Mouse (Mus musculus): ENCODE results near the gene Akap8l.
A peak's percentile ranks its signal among the peaks of the same experiment; 100 is the strongest.

The Akap8l gene

DNA sequence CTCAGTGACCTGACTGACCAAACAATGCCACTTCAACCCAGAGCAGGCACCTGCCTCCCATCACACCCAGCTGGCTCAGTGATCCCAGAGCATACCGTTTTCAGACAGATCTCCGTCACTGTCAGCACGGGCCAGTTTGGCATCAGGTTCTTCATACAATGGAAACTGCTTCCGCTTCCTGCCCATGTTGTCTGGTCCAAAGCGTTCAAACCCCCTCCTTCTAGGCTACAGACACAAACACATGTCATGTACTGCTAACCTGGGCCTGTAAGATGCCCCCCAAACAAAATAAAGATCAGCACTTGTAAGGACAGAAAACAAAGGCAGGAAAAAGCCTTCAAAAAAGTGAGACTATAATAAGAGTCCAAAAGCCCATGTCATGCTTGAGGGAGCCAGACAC lies 34.8 kb downstream of the Akap8l start:
- no peak for DNase-seq

DNA sequence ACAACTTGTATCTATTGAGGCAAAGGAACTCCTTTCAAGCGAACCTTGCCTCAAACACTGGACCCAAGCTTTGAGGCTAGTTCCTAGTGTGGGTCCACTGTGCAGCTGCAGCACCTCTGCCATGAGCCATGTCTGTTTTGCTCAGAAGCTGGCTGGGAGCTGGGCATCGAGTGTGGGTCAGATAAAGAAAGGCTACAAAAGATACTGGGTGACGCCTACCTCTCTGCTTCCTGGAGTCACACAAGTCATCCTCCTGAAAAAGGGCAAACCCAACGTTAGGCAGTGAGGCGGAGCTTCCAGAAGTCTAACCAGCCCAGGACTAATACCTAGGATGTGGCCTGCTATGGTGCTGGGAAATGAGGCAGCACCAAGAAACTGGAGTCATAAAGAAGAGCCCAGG lies 36.5 kb downstream of the Akap8l start:
- no peak for DNase-seq

DNA sequence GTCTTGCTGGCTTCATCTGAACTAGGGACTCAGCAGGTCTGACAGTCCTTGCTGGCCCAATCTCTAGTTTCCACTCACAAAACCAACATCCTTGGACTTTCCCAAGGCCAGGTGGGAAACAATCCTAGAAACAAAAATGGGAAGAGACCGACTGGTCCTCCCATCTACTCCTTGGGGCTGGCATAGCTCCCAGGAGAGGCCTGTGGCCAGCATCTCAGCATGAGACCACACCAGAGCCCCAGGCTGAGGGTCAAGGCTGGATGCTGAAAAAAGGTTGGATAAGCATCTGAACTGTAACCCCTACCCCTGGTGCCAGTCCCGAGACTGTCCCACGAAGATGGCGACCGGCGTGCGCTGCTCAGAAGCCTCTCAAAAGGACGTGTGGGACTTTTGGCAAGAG lies 37.6 kb downstream of the Akap8l start:
- peak; percentile 59 to 60 for DNase-seq

DNA sequence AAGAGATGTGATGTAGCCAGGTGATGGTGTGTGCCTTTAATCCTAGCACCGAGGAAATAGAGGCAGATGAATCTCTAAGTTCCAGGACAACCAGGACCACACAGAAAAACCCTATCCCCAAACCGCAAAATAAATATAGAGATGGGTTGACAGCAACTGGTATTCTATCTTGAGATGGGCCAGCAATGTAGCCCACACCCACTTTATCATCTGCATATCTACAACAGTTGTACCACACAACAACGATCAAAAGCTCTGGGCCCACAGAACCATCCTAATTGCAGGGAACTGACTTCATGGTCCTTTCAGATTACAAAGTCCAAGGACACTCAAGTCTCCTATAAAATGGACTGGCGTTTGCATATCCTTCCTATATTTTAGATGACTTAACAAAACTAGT lies 42.4 kb downstream of the Akap8l start:
- DNase-seq: no peak

DNA sequence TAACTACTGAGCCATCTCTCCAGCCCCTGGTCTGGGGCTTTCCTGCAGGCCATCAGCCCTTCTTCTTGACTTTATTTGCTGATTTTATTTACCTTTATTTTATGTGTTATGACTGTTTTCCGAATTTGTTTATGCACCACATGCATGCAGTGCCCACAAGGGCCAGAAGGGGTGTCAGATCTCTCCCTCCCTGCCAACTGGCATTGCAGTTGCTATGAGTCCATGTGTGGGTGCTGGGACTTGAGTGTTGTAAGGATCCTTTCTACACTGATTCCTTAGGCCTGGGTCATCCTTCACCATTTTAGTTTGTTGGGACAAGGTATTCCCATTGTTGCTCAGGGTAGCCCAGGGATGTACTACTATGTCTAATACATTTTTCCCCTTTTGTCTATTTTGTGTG lies 52.3 kb downstream of the Akap8l start:
- no peak for DNase-seq

DNA sequence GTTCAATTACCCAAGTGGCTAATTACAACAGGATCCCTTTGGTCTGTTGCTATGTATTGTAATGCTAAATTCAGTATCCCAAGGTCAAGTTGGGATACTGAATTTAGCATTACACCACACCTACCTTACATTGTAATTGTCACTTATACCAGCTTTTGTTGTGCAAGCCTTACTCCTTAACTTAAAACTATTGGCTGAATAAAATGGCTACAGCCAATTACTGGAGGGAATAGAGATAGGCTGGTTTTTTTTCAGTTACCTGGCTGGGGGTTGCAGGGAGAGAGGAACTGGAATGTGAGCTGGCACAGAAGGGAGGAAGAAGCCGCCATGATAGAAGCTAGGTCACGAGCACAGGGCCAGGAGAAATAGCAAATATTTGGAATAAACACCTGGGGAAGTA lies 54.5 kb downstream of the Akap8l start:
- no peak for DNase-seq

DNA sequence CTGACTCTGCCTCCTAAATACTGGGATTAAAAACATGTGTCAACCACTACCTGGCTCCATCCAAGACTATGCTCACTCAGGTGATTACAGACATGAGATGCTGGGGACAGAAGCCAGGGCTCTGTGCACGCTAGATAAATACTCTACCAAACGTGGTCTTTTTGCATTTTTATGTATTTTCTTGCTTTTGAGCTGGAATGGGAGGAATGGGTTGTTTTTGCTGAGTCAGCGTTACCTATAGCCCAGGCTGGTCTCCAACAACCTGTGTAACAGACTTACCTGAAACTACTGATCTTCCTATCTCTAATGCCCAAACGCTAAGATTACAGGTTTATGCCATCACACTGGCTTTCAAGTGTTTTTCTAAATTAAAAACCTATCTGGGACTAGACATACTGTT lies 55.2 kb downstream of the Akap8l start:
- DNase-seq: no peak

DNA sequence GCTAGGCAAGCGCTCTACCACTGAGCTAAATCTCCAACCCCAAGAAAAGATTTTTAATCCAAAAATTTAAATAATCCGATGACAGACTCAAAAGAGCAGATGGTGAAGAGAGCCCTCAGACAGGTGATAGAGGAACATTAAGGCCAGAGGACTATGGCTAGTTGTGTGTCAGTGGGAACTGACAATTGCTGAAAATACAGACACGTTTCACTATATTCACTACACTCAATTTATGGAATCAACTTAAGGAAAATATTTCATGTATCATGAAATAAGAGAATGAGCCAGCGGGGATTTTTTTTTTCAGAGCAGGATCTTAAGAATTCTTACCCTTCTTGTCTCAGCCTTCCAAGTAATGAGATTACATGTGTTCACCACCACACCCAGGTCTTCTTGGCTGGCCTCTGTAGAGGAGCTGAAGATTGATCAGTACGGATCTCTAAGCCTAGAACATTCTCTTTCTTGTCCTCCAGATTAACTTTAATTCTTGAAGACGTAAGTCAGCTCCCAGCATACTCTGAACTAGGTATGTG lies 65.2 kb downstream of the Akap8l start:
- no peak for DNase-seq

DNA sequence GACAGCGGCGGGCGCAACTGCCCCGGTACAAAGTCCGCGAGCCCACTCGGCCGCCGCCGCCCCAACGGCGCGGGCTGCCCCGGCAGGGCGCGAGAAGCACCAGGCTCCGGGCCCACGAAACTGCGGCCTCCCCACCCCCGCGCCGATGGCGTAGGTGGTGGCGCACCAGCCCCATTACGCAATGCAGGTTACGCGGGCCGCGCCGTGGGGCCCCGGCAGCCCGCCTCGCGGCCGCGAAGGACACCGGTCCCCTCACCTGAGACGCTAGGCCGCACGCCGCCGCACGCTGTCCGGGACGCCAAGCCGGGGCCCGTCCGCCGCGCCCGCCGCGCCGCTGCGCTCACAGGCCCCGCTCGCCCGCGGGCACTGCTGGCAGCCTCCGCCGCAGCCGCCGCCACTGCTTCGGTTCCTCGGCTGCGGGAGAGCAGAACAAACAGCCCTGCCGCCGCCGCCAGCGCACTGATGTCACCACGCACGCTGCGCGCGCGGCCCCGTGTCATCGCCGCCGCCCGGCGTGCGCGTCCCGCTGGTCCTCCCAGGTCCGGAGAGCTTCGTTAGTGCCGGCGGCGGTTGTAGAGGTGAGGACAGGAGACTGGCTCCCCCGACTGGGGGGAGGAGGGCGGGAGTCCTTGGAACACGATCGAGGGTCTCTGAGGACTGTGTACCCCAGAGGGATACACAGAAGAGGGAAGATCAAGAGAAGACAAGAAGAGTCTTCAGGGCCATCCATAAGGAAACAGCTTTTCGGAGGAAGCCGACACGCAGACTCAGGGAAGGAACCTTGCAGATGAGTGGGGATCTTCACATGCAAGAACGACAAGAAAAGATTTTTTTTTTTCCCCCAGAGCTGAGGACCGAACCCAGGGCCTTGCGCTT lies 65.9 kb downstream of the Akap8l start, which contains the start of gene Brd4:
Gene Brd4, minus strand, starts transcription at position 461 of the 876 bp plus-strand sequence.
- DNase-seq: peak; percentile 88 to 96

DNA sequence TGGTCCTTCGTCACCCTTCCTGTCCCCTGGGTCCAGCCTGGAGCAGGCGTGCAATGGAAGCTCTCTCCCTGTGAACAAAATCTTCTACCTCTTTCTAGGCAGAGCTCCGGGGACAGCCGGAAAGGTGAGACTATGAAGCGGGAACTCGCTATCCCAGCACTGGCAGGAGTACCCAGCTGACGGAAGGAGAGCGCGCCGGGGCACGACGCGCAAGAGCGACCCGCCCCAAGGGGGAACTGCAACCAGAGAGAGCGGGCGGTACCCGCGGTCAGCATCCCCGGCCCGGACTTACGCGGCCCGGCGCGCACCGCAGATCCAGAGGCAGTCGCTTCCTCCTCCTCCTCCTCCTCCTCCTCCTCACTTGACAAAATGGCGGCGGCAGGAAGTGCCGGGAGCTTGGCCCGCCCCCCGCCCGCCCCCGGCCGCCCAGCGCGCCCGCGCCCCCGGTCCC lies 66.6 kb downstream of the Akap8l start:
- DNase-seq: peak in 1 of 2 experiments; percentile 65

DNA sequence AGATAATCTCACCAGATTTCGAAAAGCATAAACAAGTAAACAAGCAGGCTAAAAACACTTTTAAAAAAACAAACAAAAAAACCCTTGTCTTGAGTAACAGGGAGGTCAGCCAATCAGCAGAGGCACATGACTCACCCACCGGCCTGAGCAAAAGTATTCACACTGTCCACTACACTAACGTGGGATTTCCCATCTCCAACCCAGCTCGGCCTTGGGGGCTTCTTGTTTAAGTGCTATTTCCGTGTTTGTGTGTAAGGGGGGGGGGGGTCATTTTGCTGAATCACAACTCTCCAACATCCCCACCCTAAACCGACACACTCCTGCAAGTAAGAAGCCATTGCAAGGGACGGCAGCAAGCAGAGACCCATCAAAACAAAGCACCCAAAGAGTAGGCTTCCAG lies 67.1 kb downstream of the Akap8l start:
- peak in 1 of 2 experiments; percentile 14 for DNase-seq

DNA sequence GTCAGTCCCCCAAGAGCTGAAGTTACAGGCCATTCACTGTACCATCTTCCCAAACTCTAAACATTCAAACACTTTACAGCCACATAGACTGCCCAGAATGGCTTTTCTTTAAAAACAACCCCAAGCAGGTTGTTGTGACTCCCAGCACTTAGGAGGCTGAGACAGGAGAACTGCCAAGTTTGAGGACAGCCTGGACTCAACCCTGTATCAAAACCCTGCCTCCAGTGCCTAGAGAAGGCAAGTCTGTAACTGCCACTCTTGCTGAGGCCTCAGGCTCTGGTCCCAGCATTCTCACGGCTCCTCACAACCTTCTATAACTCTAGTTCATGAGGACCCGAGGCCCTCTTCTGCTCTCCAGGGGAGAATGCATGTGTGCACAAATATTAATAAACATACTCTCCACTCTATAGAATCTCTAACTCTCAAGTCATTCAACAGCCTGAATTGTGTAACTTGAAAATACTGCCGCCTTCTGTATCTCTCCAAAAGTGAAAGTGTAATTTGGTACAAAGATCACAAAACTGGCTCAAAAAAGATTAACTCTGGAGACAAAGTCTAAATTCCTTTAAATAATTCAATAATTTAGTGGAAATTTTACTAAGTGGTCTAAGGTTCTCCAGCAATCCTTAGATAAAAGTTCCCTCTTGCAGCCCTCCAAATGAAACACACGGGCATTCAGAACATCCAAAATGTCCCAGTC lies 68.6 kb downstream of the Akap8l start:
- no peak for DNase-seq

DNA sequence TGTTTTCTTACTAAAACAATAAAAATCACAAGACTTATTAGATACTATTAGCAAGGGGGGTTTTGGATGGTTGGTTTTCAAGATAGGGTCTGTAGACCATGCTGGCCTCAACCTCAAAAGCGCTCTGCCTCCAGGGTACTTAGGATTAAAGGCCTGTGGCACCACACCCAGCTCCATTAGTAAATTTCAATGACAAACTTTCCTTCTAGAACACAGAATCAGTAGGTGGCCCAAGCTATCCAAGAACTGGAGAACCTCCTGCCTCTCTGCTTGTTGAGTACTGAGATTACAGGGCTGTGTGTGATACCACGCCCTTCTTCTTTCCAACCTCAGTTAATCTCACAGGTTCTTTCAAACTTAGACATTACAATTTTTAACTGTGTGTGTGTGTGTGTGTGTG lies 69.3 kb downstream of the Akap8l start:
- DNase-seq: no peak

DNA sequence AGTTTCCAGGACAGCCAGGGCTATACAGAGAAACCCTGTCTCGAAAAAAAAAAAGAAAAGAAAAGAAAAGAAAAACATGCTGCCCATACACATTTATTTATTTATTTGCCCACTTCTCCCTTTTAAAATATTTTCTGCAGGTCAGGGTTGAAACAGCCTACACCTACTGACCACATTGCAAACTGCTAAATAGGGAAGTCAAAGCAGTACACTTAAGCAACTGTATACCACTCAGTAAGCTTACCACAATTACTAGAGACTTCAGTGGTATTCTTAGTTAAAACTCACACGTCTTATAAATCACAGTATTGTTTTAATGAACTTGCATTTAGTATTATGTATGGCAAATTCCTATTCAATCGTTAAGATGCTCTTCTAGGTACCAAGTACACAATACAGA lies 69.8 kb downstream of the Akap8l start:
- DNase-seq: no peak

DNA sequence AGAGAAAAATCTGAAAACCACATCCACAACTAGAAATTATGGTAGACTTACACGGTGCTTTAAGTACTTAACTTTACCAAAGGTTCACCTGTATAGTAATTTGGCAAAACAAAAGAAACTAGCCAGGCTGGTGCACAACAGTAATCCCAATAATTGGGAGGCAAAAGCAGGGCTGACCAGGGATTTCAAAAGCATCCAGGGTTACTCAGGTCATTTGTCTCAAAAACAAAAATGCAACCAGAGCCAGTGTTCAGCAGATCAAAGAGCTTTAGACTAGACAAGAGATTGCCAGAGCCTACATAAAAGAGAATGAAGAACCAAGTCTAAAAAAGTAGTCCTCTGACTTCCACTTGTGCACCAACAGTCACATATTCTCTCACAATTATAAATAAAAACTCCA lies 73.2 kb downstream of the Akap8l start:
- no peak for DNase-seq

DNA sequence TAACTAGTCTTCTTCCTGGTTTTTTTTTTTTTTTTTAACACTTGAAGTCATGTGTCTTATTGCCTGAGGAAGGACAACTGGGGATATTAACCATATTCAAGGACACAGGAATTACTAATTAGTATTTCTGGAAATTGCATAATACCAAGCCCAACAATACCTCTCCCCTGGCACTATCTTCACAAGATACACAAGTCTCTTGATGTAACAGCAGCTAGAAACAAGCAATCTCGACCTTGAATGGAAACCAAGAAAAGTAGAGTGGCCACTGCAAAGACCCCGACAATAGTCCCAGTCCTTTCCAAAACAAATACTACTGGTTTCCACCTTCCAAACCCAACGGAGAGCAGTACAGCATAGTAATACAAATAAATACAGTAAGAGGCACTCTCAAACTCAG lies 74.8 kb downstream of the Akap8l start:
- DNase-seq: no peak
